Mouse (Mus musculus) limb, embryonic 14.5 days (tissue): ENCODE data around the gene Alkal2. TPM values are rescaled to one million over a fixed set of nuclear protein-coding genes. Genes with fewer than 3 reads are reported as not detected.
A peak's percentile ranks its signal among the peaks of the same experiment; 100 is the strongest.

Source experiments
- ATAC-seq: fragments of 200-750 bp; cut with Nextera tagmentation; 2 replicates; pipeline ENCODE4 v1.8.0; 2017; ENCODE audit warnings: low read depth, moderate number of reproducible peaks, moderate TSS enrichment; ENCODE audit not compliant: low FRiP score
- DNase-seq: peaks from one replicate; pipeline ENCODE4 v3.0.0-alpha.2; 2015; ENCODE audit warnings: low spot score
- H3K27ac ChIP-seq: fragments of 300-500 bp; sonication (generic); replicated peaks from 2 replicates; pipeline ENCODE4 v1.5.1; 2014; ENCODE audit warnings: low read depth, mild to moderate bottlenecking, low read length, moderate library complexity, mixed read lengths
- H3K27me3 ChIP-seq: fragments of 300-500 bp; sonication (generic); 2 replicates; pipeline ENCODE4 v1.6.1; 2014; ENCODE audit warnings: low read length, mixed read lengths; ENCODE audit not compliant: control insufficient read depth, insufficient read depth
- H3K36me3 ChIP-seq: fragments of 300-500 bp; sonication (generic); 2 replicates; pipeline ENCODE4 v1.6.1; 2014; ENCODE audit warnings: mild to moderate bottlenecking, low read length, moderate library complexity, mixed read lengths; ENCODE audit not compliant: control insufficient read depth, insufficient read depth
- H3K4me1 ChIP-seq: fragments of 300-500 bp; sonication (generic); 2 replicates; pipeline ENCODE4 v1.6.1; 2014; ENCODE audit warnings: antibody characterized with exemption, low read length, mixed read lengths; ENCODE audit not compliant: control insufficient read depth, insufficient read depth
- H3K4me2 ChIP-seq: fragments of 300-500 bp; sonication (generic); replicated peaks from 2 replicates; pipeline ENCODE4 v1.6.1; 2014; ENCODE audit warnings: low read depth, mild to moderate bottlenecking, low read length, moderate library complexity; ENCODE audit not compliant: severe bottlenecking
- H3K4me3 ChIP-seq: fragments of 300-500 bp; sonication (generic); replicated peaks from 2 replicates; pipeline ENCODE4 v1.5.1; 2014; ENCODE audit warnings: low read length
- H3K9ac ChIP-seq: fragments of 300-500 bp; sonication (generic); 2 replicates; pipeline ENCODE4 v1.6.1; 2014; ENCODE audit warnings: mild to moderate bottlenecking, low read depth, low read length, moderate library complexity; ENCODE audit not compliant: severe bottlenecking
- H3K9me3 ChIP-seq: fragments of 300-500 bp; sonication (generic); 2 replicates; pipeline ENCODE4 v1.6.1; 2016; ENCODE audit warnings: low read length; ENCODE audit not compliant: control insufficient read depth
- POLR2A ChIP-seq: fragments of 200-500 bp; IDR thresholded peaks from 2 replicates; pipeline ENCODE4 v1.8.0; 2012; ENCODE audit warnings: inconsistent platforms, mild to moderate bottlenecking, moderate library complexity, borderline replicate concordance; ENCODE audit not compliant: insufficient read depth, insufficient read length; ENCODE audit errors: extremely low read depth
- WGBS: fragments of 180-500 bp; shearing (Covaris S2); extraction: QIAGEN DNeasy Blood & Tissue Kit; methylation state at CpG from one replicate; pipeline ENCODE4 v1.1.7; 2014; 5-methylcytosine and 5-hydroxymethylcytosine counted together
- polyA plus RNA-seq, 2 experiments: library from polyadenylated mRNA; depleted of rRNA in 1 of 2; stranded (reverse) in 1 of 2; unstranded in 1 of 2; fragments of >200 nt; fragmentation: Nextera tagmentation in 1 of 2; extraction: Ambion mirVana in 1 of 2; gene quantifications; 2 replicates each; pipeline versions ENCODE4 v1.2.1 to v1.2.3; 2012 to 2014

Gene Alkal2
- polyA plus RNA-seq, 2 experiments, result 2.1 TPM

DNA sequence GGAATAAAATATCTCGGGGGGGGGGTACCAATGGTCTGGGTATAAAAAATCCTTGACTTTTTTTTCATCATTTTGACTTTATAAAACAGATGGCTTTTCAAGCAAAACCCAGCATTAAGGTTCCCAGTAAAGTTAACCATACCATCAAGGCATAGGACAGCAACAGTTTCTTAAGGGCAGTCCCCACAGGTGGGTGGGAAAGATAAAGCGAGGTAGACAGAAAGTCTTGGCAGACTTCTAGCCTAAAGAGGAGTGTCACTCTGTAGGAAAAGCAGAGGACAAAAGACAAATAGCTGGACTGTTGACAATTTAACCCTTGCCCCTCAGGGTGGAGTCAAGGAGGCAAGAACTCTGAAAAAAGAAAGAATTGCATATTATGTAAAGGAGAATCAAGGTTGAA, 25.8 kb downstream of the Alkal2 start:
- no peak overlapping the region for H3K4me2 ChIP-seq
- no peak for DNase-seq

GRCm38 (mm10) chr12:30910860-30911259, 26.7 kb downstream of the Alkal2 start:
- ATAC-seq, result no peak
- 20% methylated on average over 8 of the region's 8 CpGs for WGBS

More for the DNA sequence above, 25.8 kb downstream of the Alkal2 start:
- Histone ChIP-seq H3K9me3 (no peaks in the 10 kb centered on the region), H3K4me1 (peaks cover 9% of the 10 kb centered on the region; the same call in 1 of the 2 replicates), H3K4me3 (no peak overlapping the region), H3K27me3 (no peaks in the 10 kb centered on the region), H3K27ac (no peak overlapping the region), H3K9ac (no peak overlapping the region), H3K36me3 (0 out of 2 replicates have a peak, but pooled peaks cover 6% of the 10 kb centered on the region)
- TF ChIP-seq POLR2A, result no peak
- WGBS, result 94% methylated on average over 2 of the region's 2 CpGs
- ATAC-seq, result no peak

GRCm38 (mm10) chr12:30911261-30912047, 27.3 kb downstream of the Alkal2 start, which contains the start of the genes Acp1 and Sh3yl1:
Acp1 (minus strand) TSS chr12:30911589.
Sh3yl1 (plus strand) TSS chr12:30911668.
- TF ChIP-seq POLR2A, result no peak; the same call in 1 of the 2 replicates
- Histone ChIP-seq H3K4me1 (peaks cover 9% of the 10 kb centered on the region; the same call in 1 of the 2 replicates), H3K9ac (peak within 1 kb of the TSS; percentile 77), H3K36me3 (0 out of 2 replicates have a peak, but pooled peaks cover 6% of the 10 kb centered on the region), H3K9me3 (no peaks in the 10 kb centered on the region), H3K27me3 (no peaks in the 10 kb centered on the region), H3K4me2 (peak within 1 kb of the TSS; percentile 88), H3K27ac (peak within 1 kb of the TSS; percentile 55), H3K4me3 (peak within 1 kb of the TSS; percentile 63)
- ATAC-seq (peak; percentile 98), DNase-seq (peak; percentile 93)
- WGBS, result under 1% methylated on average over 50 of the region's 52 CpGs

More at GRCm38 (mm10) chr12:30910860-30911259, 26.7 kb downstream of the Alkal2 start:
- Histone ChIP-seq H3K4me1 (peaks cover 9% of the 10 kb centered on the region; the same call in 1 of the 2 replicates), H3K36me3 (0 out of 2 replicates have a peak, but pooled peaks cover 6% of the 10 kb centered on the region), H3K27ac (peak overlapping the region; percentile 55), H3K9ac (peak overlapping the region; percentile 77), H3K27me3 (no peaks in the 10 kb centered on the region), H3K4me3 (peak overlapping the region; percentile 63), H3K4me2 (peak overlapping the region; percentile 88), H3K9me3 (no peaks in the 10 kb centered on the region)
- peak; percentile 8 for DNase-seq
- no peak for TF ChIP-seq POLR2A

GRCm38 (mm10) chr12:30912048-30912381, 27.9 kb downstream of the Alkal2 start:
- H3K4me2 ChIP-seq, result peak overlapping the region; percentile 88
- peaks cover 9% of the 10 kb centered on the region; the same call in 1 of the 2 replicates for H3K4me1 ChIP-seq
- TF ChIP-seq POLR2A, result no peak
- no peak overlapping the region for H3K27ac ChIP-seq
- ATAC-seq (0 out of 2 replicates have a peak, but pooled peaks have one; percentile 21), DNase-seq (peak; percentile 17)
- H3K4me3 ChIP-seq, result peak overlapping the region; percentile 63
- WGBS, result under 1% methylated on average over 19 of the region's 19 CpGs
- H3K9me3 ChIP-seq, result no peaks in the 10 kb centered on the region
- no peaks in the 10 kb centered on the region for H3K27me3 ChIP-seq
- peak overlapping the region; percentile 77 for H3K9ac ChIP-seq
- 0 out of 2 replicates have a peak, but pooled peaks cover 6% of the 10 kb centered on the region for H3K36me3 ChIP-seq

GRCm38 (mm10) chr12:30912840-30913239, 28.7 kb downstream of the Alkal2 start:
- DNase-seq (no peak), ATAC-seq (no peak)
- no peaks in the 10 kb centered on the region for H3K9me3 ChIP-seq
- WGBS, result 72% methylated on average over 3 of the region's 3 CpGs
- H3K4me3 ChIP-seq, result 0 out of 2 replicates have a peak overlapping the region, but pooled peaks have one; percentile 63
- H3K27me3 ChIP-seq, result no peaks in the 10 kb centered on the region
- no peak for TF ChIP-seq POLR2A
- H3K9ac ChIP-seq, result no peak overlapping the region
- no peak overlapping the region for H3K27ac ChIP-seq
- H3K4me2 ChIP-seq, result no peak overlapping the region
- peaks cover 9% of the 10 kb centered on the region; the same call in 1 of the 2 replicates for H3K4me1 ChIP-seq
- H3K36me3 ChIP-seq, result 0 out of 2 replicates have a peak, but pooled peaks cover 6% of the 10 kb centered on the region
